Mouse (Mus musculus): Measurements from ENCODE around the gene Fos. TPM values are rescaled to one million over a fixed set of nuclear protein-coding genes. Genes with fewer than 3 reads are reported as not detected.
A peak's percentile ranks its signal among the peaks of the same experiment; 100 is the strongest.

The Fos gene
- 103 and 283 TPM in 2 replicates for polyA plus RNA-seq (2012; rRNA removed)

- H3K36me3 ChIP-seq (ENCODE audit: control insufficient read depth, insufficient read depth, low read length) = peaks cover 29% of the 10 kb centered on the region
- peak within 1 kb of the TSS; percentile 91 for H3K4me3 ChIP-seq (ENCODE audit: low read depth, low read length)
- TF ChIP-seq POLR2A (IDR thresholded peaks at IDR 0.05; ENCODE audit: low read depth, low read length) = peak; percentile 98
- no peak for TF ChIP-seq CTCF (IDR thresholded peaks at IDR 0.05; ENCODE audit: extremely low read depth, insufficient read length, insufficient replicate concordance, low read depth, low read length)
- H3K27ac ChIP-seq (ENCODE audit: insufficient read depth, low read depth, low read length) = peak within 1 kb of the TSS; percentile 89
- no peaks in the 10 kb centered on the region for H3K27me3 ChIP-seq (ENCODE audit: control insufficient read depth, insufficient read depth, low read length)
- peaks cover 8% of the 10 kb centered on the region for H3K4me1 ChIP-seq (ENCODE audit: control insufficient read depth, insufficient read depth, insufficient read length, low read length)
- WGBS = under 1% methylated on average over 56 of the region's 56 CpGs
Measured at GRCm38 (mm10) chr12:85473481-85474297, at the start of gene Fos. Gene Fos, plus strand, starts transcription at chr12:85473890.

DNA sequence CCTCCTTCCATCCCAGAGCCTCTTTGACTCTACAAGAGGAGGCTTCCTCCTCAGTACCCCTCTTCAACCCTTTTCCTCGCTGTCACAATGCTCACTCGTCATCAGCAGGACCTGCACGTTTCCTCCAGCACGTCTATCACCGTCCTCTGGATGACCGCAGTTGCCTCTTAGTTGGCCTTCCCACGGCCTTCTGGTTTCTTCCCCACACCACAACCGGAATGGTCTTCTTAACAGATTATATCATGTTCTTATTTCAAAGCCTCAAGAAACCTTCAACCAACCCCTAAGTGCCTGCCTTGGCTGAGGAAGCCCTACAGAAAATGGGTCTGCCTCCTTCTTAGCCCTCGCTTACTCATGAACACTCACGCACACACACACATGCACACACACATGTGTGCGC lies 48.0 kb upstream of the Fos start:
- no peaks in the 10 kb centered on the region for H3K27me3 ChIP-seq (ENCODE audit: control insufficient read depth, insufficient read depth, low read length)
- no peak overlapping the region for H3K27ac ChIP-seq (ENCODE audit: insufficient read depth, low read depth, low read length)
- 94% methylated on average over 11 of the region's 11 CpGs for WGBS
- peaks cover 44% of the 10 kb centered on the region for H3K4me1 ChIP-seq (ENCODE audit: control insufficient read depth, insufficient read depth, insufficient read length, low read length)
- TF ChIP-seq CTCF (IDR thresholded peaks at IDR 0.05; ENCODE audit: extremely low read depth, insufficient read length, insufficient replicate concordance, low read depth, low read length) (no peak), POLR2A (IDR thresholded peaks at IDR 0.05; ENCODE audit: low read depth, low read length) (no peak)
- H3K36me3 ChIP-seq (ENCODE audit: control insufficient read depth, insufficient read depth, low read length) = no peaks in the 10 kb centered on the region
- H3K4me3 ChIP-seq (ENCODE audit: low read depth, low read length) = no peak overlapping the region

GRCm38 (mm10) chr12:85426126-85426525 lies 47.6 kb upstream of the Fos start:
- H3K27ac ChIP-seq (ENCODE audit: insufficient read depth, low read depth, low read length) = no peak overlapping the region
- no peaks in the 10 kb centered on the region for H3K27me3 ChIP-seq (ENCODE audit: control insufficient read depth, insufficient read depth, low read length)
- WGBS = 57% methylated on average over 10 of the region's 10 CpGs
- no peak overlapping the region for H3K4me3 ChIP-seq (ENCODE audit: low read depth, low read length)
- H3K4me1 ChIP-seq (ENCODE audit: control insufficient read depth, insufficient read depth, insufficient read length, low read length) = peaks cover 48% of the 10 kb centered on the region
- no peaks in the 10 kb centered on the region for H3K36me3 ChIP-seq (ENCODE audit: control insufficient read depth, insufficient read depth, low read length)
- no peak for TF ChIP-seq POLR2A (IDR thresholded peaks at IDR 0.05; ENCODE audit: low read depth, low read length)
- no peak for TF ChIP-seq CTCF (IDR thresholded peaks at IDR 0.05; ENCODE audit: extremely low read depth, insufficient read length, insufficient replicate concordance, low read depth, low read length)

DNA sequence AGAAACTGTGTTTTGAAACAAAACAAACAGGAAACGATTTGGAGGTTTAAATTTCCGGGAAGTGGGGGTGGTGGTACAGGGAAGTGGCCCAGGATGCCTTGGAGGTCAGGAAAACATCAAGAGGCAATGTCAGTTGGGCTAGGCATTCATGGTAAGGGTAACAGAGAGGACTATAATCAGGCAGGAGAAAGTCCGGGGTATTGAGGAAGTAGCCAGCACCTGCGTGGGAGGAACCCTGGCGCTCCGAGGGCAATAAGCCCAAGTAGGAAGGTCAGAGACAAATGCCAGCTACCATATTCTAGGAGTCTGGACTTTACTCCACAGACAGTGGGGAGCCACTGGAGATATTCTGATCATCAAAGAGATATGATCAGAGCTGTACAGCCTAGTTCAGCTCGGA lies 45.9 kb upstream of the Fos start:
- Histone ChIP-seq H3K27me3 (ENCODE audit: control insufficient read depth, insufficient read depth, low read length) (no peaks in the 10 kb centered on the region), H3K36me3 (ENCODE audit: control insufficient read depth, insufficient read depth, low read length) (no peaks in the 10 kb centered on the region), H3K4me1 (ENCODE audit: control insufficient read depth, insufficient read depth, insufficient read length, low read length) (peaks cover 46% of the 10 kb centered on the region), H3K4me3 (ENCODE audit: low read depth, low read length) (no peak overlapping the region), H3K27ac (ENCODE audit: insufficient read depth, low read depth, low read length) (peak overlapping the region; percentile 95)
- WGBS = 24% methylated on average over 7 of the region's 7 CpGs
- no peak for TF ChIP-seq CTCF (IDR thresholded peaks at IDR 0.05; ENCODE audit: extremely low read depth, insufficient read length, insufficient replicate concordance, low read depth, low read length)
- TF ChIP-seq POLR2A (IDR thresholded peaks at IDR 0.05; ENCODE audit: low read depth, low read length) = no peak

DNA sequence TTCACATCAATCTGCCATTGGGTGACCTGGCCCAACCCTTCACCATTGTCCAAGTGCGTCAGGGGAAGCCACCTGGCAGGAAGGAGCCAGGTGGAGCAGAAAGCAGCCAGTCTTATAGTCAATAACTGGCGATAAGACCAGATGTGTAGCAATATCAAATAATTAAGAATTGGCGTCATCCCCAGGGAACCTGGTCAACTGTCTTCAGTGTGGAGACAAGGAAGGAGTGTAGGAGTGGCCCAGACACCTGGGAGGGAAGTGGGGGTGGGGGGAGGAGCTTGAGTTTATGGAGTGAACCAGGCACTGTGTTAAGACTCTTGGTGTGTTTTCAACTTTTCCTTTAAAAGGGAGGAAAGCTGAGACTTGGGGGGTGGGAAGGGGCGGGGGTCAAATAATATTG lies 43.7 kb upstream of the Fos start:
- WGBS = 22% methylated on average over 4 of the region's 4 CpGs
- peak overlapping the region; percentile 95 for H3K27ac ChIP-seq (ENCODE audit: insufficient read depth, low read depth, low read length)

DNA sequence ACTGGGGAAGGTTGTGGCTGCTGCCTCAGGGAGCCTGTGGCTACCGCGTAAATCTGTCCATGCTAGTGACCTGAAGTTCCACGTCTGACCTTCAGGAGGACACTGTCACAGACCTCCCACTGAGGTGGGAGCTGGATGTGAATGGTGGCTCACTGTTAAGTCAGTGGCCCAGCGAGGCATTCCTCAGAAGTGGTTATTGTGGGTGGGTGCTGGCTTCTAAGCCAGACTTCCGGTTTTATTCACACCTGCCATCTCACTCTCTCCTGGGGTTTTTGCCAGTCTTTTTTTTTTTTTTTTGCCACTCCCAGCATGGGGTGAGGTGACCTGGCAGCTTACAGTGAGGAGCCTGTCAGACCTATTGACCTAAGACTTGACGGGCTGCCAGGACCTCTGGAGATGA lies 43.3 kb upstream of the Fos start:
- WGBS = 8% methylated on average over 6 of the region's 6 CpGs

More for the DNA sequence above, 43.7 kb upstream of the Fos start:
- Histone ChIP-seq H3K36me3 (ENCODE audit: control insufficient read depth, insufficient read depth, low read length) (no peaks in the 10 kb centered on the region), H3K4me3 (ENCODE audit: low read depth, low read length) (peak overlapping the region; percentile 13; the same call in 1 of the 2 replicates), H3K27me3 (ENCODE audit: control insufficient read depth, insufficient read depth, low read length) (no peaks in the 10 kb centered on the region), H3K4me1 (ENCODE audit: control insufficient read depth, insufficient read depth, insufficient read length, low read length) (peaks cover 34% of the 10 kb centered on the region)
- no peak for TF ChIP-seq CTCF (IDR thresholded peaks at IDR 0.05; ENCODE audit: extremely low read depth, insufficient read length, insufficient replicate concordance, low read depth, low read length)
- TF ChIP-seq POLR2A (IDR thresholded peaks at IDR 0.05; ENCODE audit: low read depth, low read length) = no peak

DNA sequence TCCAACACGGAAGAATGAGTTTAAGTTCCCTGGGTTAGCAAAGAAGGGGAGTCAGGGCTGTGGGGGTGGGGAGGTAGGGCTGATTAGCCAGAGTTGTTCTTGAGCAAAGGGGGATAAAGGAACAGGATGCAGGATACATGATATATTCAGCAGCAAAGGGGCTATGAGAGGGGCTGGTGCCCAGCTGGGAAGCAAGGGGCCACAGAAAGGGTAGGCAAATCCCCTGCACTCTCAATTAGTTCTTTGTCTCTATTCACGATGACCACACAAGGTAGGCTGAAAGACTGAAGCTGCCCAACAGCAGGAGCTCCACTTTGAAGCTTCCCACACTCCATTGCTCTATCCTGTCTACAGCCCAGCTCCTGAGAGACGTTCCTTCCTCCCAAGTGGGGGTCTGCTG lies 39.8 kb upstream of the Fos start:
- 77% methylated on average over 3 of the region's 3 CpGs for WGBS
- H3K36me3 ChIP-seq (ENCODE audit: control insufficient read depth, insufficient read depth, low read length) = no peaks in the 10 kb centered on the region
- no peak for TF ChIP-seq POLR2A (IDR thresholded peaks at IDR 0.05; ENCODE audit: low read depth, low read length)
- no peak for TF ChIP-seq CTCF (IDR thresholded peaks at IDR 0.05; ENCODE audit: extremely low read depth, insufficient read length, insufficient replicate concordance, low read depth, low read length)
- no peaks in the 10 kb centered on the region for H3K27me3 ChIP-seq (ENCODE audit: control insufficient read depth, insufficient read depth, low read length)
- no peak overlapping the region for H3K4me3 ChIP-seq (ENCODE audit: low read depth, low read length)
- no peak overlapping the region for H3K27ac ChIP-seq (ENCODE audit: insufficient read depth, low read depth, low read length)
- peaks cover 23% of the 10 kb centered on the region; the same call in 1 of the 2 replicates for H3K4me1 ChIP-seq (ENCODE audit: control insufficient read depth, insufficient read depth, insufficient read length, low read length)

More for the DNA sequence above, 43.3 kb upstream of the Fos start:
- peaks cover 34% of the 10 kb centered on the region for H3K4me1 ChIP-seq (ENCODE audit: control insufficient read depth, insufficient read depth, insufficient read length, low read length)
- no peaks in the 10 kb centered on the region for H3K36me3 ChIP-seq (ENCODE audit: control insufficient read depth, insufficient read depth, low read length)
- peak overlapping the region; percentile 13; the same call in 1 of the 2 replicates for H3K4me3 ChIP-seq (ENCODE audit: low read depth, low read length)
- no peaks in the 10 kb centered on the region for H3K27me3 ChIP-seq (ENCODE audit: control insufficient read depth, insufficient read depth, low read length)
- TF ChIP-seq CTCF (IDR thresholded peaks at IDR 0.05; ENCODE audit: extremely low read depth, insufficient read length, insufficient replicate concordance, low read depth, low read length) (peak; percentile 33; the same call in 1 of the 2 replicates), POLR2A (IDR thresholded peaks at IDR 0.05; ENCODE audit: low read depth, low read length) (no peak)
- H3K27ac ChIP-seq (ENCODE audit: insufficient read depth, low read depth, low read length) = peak overlapping the region; percentile 86

All from small intestine, adult 2 months (tissue).